Mouse (Mus musculus): ENCODE results near the gene Eng.

- TF ChIP-seq CHD2 (IDR thresholded peaks at IDR 0.05; ENCODE audit: low read depth, low read length) = no peak
- TF ChIP-seq HCFC1 (IDR thresholded peaks at IDR 0.05; ENCODE audit: borderline replicate concordance, insufficient read depth, low read length) = no peak
- no peak for TF ChIP-seq ZNF384 (IDR thresholded peaks at IDR 0.05; ENCODE audit: low read depth, low read length)
These were observed 41.2 kb downstream of the Eng start for GRCm38 (mm10) chr2:32687562-32687961.

All from ES-E14 (cell line).